Mouse (Mus musculus) natural killer cell, adult 2 months (primary cell): ENCODE results near the gene Rab17.
A peak's percentile ranks its signal among the peaks of the same experiment; 100 is the strongest.

Experiments used
- DNase-seq, 2 experiments: peaks; one replicate each; pipeline ENCODE4 v3.0.0; 2022; ENCODE audit warnings: low spot score in 2 of 2

The Rab17 gene

DNA sequence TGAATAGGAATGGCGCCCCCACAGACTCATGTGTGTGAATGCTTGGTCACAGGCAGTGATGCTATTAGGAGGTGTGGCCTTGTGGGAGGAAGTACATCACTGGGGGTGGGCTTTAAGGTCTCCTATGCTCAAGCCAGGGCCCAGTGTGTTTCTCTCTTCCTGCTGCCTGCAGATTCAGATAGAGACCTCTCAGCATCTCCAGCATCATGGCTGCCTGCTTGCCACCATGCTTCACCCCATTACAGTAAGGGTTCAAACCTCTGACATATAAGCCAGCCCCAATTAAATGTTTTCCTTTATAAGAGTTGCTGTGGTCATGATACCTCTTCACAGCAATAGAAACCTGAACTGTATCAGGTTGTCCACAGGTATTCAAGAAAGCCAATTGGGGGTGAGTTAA is 26.5 kb upstream of the Rab17 start:
- DNase-seq, result no peak

DNA sequence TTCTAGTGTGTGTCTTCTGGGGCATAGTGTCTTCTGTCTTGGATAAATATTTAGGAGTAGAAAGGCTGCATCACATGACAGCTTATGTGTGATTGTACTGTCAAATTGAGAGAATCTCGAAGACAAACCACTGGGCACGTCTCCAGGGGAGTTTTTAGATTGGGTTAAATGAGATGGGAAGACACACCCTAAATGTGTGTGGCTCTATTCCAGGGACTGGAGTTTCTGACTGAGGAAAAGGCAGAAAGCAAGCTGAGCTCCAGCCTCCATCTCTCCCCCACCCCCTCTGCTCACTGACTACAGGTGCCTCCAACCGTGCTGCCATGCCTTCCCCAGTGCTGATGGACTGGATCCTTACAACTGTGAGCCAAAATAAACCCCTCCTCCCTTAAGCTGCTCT is 11.9 kb upstream of the Rab17 start:
- DNase-seq, result no peak

DNA sequence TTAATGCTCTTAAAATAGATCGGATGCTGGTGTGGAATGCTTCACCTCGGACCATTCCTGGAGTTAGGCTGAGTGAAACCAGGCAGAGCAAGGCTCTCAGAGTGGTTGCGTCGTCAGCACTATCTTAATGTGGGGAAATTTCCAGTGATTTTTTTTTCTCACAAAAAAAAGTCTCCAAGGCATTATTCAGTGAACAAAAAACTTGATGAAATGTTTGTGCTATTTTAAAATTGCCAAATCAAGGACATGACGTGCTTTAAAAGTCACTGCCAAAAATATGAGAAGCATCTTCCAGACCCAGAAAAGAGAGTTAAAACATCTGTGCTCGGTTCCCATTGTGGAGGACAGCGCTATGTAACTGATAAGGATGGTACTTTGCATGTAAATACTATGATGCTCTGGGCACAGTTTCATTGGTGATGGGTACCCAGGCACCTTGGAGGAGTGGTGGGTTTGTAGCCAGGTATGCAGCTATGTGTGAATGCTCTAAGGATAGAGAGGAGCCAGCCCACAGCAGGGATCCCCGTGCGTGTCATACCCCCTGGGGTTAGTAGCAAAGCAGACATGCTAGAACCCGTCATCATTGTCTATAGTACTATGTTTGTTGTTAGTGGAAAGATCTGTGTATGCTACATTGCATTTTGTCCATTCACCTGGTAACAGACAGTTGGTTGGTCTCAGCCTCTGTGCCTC is 11.3 kb upstream of the Rab17 start:
- no peak for DNase-seq

DNA sequence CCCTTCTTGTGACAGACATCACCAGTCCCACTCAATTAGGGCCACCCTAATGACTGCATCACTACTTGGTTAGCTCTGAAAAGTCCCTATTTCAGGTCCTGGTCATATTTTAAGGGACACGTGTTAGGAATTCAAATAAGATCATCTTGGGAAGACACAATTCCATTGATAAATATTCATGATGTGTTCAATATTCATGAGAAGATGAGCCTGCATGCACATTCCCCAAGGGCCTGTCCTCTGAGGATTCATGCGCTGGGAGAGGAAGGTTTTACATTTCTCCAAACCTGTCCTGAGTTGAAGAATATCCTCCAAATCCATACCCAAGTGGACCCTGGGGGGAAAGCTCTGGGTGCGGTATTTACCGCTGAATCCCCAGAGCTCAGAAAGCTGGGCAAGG is 6.5 kb upstream of the Rab17 start:
- DNase-seq, result no peak

DNA sequence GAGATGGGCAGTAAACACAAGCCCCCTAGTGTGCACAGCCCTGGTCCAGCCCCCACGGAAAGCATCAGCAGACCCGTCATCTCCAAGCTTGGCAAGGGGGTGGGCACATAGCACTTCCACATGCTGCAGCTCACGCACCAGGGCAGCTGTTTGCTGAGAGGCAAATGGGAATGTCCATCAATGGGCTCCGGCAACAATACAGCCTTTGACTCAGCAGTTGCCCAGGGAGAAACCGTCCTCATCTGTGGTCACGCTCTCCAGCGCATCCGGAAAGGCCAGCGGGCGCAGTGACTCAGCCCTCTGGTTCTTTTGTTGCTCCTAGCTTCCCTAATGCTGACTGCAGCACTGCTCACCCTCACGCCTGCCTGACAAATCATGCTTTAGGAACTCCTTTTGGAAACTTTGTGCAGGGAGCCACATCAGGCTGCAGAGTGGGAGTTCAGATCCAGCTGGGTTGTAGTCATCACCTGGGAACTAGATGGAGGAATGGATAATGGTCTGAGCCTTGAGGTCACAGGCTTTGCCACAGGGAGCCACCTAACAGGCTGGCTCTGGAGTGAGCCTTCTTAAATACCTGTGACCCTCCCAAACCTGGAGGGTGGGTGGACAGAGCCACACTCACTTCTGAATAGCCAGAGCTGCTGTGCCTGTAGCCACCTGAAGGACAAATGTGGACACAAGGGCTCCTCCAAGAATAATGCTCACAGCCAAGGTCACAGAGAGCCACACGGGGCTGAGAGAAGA is 5.6 kb upstream of the Rab17 start:
- DNase-seq, result no peak

DNA sequence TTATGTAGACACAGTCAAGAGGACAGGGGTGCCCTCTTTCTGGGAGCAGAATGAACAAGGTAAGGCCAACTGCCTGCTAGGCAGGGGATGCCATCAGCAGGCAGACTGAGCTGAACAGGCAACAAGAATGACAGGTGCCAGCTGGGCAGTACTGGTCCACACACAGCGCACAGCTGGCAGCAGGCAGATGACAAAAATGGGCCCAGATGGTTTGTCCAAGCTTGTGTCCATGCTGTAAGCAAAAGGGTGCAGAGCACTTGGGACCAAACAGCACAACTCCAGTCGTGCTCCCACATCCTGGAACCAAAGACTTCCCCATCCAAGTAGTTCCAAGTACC is 4.1 kb upstream of the Rab17 start:
- no peak for DNase-seq

DNA sequence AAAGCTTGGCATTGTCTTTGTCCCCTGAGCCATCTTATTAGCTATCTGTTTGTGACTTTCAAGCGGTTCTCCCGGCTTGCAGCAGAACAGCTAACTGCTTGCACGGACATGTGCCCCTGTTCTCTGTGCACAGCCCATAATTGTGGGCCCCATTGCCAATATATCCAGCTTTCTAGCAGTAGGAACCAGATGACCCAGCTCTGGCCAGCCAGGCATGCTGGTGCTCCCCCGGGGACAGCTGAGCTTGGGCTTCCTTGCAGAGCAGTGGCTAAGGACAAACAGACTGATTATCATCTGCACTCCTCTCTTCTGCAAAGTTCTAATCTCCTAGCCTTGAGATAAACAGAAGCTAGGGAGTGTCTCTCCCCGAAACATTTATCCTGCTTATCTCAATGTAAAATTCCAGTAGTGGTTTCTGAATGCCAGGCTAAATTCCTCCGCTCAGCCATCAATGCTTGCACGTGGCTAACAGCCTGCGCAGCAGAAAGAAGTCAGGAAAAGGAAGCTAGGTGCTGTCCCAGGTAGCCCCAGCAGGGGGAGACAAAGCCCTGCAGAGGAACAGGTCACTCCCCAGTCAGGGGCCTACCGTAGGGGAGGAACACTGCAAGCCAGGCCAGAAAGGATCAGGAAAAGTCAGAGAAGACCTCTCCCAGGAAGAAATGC is 3.6 kb upstream of the Rab17 start:
- DNase-seq, result peak; percentile 69 to 73

DNA sequence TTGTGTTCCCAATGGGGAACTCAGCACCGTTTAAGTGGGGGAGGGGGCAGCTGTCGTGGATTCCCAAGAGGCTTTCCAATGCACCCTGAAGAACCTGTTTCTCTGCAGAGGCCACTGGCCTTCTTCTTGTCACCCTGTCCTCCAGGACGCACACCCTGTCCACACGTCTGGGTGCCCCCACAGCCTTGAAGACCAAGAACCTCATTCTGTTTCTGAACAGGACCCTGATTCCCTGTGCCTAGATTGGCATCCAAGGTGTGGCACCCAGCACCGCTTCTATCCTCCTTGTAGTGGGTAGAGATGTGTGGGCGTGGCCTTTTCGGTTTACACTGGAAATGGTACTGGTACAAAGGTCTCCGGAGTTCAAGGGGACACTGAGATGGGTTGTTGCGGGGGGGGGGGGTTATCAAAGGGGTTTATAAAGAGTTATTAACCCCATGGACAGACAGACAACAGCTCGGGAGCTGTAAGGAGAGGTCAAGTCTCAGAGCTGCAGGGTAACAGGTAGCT is 475 bp upstream of the Rab17 start:
- no peak for DNase-seq

DNA sequence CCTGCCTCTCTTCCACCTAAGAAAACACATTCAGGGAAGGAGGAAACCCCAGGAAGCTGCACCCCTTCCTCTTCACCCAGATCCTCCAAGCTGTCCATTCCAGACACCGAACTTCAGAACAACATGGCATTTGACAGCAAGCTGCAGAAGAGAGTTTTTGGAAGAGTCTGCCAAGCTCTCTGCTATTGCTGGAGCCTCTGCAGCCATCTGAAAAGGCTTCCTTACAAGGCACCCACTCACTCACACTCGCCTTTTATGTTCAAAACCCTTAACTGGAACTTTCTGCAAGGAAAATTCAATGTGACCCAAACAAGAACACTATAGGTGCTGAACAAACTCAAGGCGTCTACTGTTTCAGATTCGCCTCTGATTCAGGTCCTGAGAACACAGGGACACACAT is 812 bp downstream of the Rab17 start:
- DNase-seq, result no peak

DNA sequence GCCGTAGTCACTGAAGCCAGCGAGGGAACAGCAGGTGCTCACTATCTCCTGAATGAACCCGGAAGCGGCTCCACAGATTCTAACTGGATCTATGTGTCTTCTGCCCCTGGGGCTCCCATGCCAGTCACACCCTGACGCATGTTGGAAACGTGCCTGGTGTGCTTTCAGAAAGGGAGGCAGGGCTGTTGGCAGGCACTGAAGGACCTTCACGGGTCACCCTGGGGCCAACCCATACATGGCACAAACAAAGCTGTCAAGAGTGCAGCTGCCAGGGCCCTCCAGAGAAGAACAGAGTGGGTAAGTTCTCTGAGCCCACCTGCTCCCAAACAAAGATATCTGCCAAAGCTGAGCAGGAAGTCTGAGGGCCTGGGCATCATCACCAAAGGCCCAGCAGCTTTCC is 1.9 kb downstream of the Rab17 start:
- DNase-seq, result no peak

DNA sequence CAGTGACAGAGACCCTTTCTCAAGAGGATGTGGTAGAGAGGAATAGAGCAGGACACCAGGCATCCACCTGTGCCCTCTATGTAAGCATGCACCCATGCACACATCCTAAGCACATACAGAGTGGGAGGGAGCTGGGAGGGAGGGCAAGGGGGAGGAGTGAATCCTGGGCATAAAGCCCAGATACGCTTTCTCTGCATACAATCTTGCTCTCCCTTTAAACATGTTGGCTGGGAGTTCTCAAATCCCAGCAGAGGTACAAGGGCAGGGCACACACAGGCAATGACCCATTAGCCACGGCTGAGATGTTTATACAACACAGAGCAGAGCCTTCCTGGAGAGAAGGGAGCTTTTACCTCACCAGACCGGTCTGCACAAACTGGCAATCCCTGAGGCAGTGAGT is 6.5 kb downstream of the Rab17 start:
- DNase-seq, result no peak

DNA sequence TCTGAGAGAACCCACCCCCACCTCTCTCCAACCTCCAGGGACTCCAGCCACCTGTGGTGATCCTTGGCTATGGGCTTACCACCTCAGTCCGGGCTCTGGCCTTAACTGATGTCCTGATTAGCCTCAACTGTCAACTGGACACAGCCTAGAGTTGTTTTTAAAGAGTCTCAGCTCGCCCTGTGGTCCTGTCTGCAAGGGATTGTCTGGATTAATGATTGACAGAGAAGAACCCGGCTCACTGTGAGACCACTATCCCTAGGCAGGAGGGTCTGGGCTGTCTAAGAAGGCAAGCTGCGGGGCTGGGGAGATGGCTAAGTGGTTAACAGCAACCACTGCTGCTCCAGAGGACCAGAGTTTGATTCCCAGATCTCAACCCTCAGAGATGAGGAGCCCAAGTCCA is 6.9 kb downstream of the Rab17 start:
- DNase-seq, result no peak

DNA sequence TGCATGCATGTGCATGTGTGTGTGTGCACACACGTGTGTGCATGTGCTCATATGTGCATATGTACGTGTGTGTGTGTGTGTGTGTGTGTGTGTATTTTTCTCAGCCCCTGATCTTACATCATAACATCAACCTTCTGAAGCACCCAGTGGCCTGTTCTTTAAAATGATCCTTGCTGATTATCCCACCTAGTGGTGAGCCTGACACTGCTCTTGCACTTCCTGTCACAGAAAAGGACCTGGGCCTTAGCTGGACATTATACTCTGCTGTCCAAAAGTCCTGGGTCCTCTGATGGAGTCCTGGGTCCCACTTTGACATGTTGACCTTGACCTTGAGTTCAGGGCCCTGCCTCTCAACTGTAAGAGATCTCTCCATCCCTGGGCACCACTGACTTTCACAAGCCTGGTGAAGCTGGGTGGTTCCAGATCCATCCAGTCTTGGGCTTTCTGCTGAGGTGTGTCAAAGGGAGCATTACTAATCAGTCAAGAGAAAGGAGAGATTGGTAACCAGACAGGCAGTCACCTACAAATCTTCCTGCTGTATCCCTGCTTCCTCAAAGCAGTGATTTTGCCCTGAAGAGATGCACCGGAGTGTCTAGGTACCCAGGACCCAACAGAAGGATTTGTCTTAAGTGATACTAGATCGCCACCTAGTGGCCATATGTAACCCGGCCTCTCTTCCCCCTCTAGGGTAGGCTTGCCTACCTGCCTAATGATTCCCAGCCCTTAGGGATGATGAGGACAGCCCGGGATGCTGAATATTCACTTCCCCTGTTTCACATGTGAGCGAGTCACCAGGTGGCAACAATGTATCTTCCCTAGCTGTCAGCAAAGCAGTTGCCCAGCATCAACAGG is 13.0 kb downstream of the Rab17 start:
- DNase-seq, result peak in 1 of 2 experiments; percentile 22

DNA sequence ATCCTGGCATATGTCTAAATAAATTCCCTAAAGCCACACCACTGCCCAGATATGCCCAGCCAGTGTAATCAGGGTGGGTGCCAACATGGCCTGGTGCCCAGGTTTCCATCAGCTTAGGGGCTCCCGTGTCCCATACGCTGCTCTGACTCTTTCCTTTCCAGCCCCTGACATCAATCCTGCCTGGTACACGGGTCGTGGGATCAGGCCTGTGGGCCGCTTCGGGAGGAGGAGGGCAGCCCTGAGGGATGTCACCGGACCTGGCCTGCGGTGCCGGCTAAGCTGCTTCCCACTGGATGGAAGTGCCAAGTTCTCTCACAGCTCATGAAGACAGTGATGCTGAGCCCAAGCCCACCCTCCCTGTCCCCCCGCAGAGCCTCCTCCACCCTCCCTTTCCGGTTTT is 15.8 kb downstream of the Rab17 start:
- DNase-seq, result no peak

DNA sequence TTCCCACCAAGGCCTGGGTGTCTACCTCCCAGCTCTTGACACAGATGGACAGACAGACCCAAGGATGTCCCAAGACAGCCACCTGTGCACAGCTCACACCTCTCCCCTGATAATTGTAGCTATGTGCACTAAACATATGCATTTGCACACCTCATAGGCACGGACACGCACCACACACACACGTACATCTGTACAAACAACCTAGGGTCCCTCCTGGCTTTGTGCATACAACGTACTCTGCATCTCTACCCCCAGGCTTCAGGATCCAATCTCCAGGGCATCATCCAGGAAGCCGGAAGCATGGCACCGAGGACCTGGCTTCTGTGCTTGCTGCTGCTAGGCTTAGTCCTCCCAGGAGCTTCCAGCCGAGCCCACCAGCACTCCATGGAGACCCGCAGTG is 16.7 kb downstream of the Rab17 start, which contains the start of gene Prlh:
Gene Prlh (plus strand): TSS at position 301 of the 400 bp plus-strand sequence.
- DNase-seq, result no peak

DNA sequence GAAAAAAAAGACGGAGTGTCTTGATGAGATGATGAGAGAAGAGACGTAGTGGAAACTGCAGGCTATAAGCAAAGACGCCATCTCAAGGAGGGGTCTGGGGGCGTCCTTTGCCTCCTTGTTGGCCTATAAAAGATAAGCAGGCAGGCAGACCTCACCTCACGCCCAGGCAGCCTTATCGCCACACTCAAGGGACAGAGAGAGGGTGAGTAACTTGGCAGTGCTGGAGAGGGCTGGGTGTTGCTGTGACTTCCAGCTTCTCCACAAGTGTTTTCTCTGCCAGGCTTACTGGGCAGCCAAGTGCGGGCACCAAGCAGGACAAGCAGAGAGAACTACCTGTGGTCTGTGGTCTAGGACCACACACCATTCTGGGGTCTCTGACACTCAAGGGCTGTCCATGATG is 17.8 kb downstream of the Rab17 start:
- no peak for DNase-seq

DNA sequence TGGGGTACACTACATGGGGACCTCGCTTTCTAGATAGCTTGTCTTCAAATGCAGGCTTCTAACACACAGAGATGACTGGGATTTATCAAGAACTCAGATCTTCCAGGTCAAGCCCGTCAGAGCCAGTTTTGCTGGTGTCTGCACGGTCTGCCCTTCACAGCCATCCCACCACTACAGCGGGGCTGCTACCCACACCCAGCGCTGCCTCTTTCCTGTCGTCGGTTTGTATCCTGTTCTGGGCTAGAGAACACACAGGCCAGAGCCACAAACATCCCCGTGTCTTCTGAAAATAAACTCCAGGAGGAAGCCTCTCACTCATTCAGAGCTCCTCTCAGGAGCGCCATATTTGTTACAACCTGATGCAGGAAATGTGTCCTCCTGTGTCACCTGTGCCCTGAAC is 20.2 kb downstream of the Rab17 start:
- DNase-seq, result no peak

DNA sequence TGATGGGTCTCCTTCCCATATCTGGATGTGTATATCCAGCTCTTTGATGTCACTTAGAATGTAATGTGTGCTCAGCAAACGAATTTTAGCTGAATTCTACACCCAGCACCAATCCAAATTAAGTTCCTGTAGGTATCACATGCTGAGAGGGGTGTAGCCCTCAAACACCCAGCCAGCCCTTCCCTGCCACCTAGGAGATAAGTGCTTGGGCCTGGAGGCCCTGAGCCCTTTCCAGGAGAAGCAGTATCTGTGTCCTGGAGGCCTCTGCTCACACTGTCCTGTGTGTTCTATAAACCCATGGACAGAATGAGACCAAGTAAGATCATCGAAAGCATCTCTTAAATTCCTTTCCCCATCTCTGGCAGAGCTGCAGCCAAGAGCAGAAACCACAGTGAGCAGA is 22.2 kb downstream of the Rab17 start:
- DNase-seq, result no peak

DNA sequence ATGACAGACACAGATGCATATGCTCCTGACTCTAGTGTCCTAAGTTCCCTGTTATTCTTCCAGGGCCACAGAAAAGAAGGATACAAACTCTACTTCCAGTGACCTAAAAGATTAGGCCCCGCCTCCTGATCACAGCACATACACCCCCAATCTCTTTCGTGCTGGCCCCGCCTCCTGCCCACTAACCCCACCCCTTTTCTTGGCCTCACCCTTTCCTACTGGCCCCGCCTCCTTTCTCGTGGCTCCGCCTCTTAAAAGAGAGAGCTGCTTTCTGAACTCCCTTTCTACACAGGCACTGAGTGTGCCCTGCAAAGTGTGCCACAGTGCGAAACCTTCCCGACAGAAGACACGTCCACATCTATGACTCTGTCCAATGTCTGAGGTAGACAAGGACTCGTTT is 24.3 kb downstream of the Rab17 start:
- no peak for DNase-seq

DNA sequence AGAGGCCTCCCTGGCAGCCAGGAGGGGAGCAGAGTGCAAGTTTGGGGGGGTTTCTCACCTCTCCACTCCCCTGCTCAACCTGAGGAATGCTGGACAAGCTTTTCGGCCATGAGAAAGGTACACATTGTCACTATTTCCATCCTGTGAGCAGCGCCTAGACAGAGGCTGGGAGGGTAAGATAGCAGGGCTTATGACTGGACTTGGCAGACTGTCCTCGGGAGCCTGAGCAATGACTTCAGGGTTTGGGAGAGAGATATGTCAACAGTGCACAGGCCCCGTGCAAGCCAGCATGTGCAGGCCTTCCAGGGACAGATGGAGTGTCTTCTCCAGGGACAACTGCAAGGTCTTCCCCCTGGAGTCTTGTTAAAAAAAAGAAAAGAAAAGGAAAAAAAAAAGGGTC is 29.5 kb downstream of the Rab17 start:
- DNase-seq, result no peak

DNA sequence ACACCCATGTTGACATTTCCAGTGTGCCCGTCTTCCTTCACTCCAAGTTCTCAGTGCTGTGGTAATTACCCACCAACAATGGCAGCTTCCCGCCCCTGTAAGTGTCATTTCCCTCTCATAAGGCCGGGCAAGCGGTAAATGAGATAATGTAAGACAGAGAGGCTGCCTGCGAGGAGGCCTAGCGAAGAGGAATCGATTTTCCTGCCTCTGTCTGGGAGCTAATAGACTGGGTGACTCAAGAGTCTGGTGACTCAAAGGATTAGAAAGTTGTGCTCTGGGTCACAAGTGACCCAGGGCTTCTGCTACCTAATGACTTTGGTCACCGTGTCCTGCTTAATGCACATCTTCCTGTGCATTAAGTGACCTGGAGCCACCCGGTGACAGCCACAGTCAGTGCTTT is 32.5 kb downstream of the Rab17 start:
- DNase-seq, result no peak

DNA sequence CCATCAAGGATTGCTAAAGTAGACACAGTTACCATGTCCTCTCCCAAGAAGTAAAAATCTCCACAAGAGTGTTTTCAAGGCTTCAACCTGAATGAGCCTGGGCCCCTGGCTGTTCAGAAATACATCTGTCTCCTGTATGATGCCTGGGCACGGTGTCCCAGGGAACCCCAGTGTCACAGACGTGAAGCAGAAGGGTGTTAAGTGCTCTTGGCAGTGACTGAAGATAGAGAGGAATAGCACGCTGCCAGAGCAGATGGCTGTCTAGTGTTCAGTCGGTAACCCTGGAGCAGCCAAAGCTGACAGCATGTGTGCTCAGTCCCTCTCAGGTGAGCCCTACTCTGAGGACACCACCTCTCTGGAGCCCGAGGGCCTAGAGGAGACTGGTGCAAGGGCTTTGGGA is 36.5 kb downstream of the Rab17 start:
- DNase-seq, result no peak
